Mouse (Mus musculus): Measurements from ENCODE around the gene Klhl29. TPM values are rescaled to one million over a fixed set of nuclear protein-coding genes. Genes with fewer than 3 reads are reported as not detected.

Gene Klhl29
- polyA plus RNA-seq, 1 experiment from 2014 or later, result 9.5 TPM

GRCm38 (mm10) chr12:5243449-5243848, 132.0 kb downstream of the Klhl29 start:
- 84% methylated on average over 4 of the region's 4 CpGs for WGBS
- Histone ChIP-seq H3K9me3 (ENCODE audit: control insufficient read depth, low read length) (no peaks in the 10 kb centered on the region), H3K27me3 (ENCODE audit: control insufficient read depth, insufficient read depth, low read length) (no peaks in the 10 kb centered on the region), H3K27ac (replicated peaks; ENCODE audit: low read depth, low read length) (no peak overlapping the region), H3K4me1 (ENCODE audit: control insufficient read depth, insufficient read depth, low read length) (peaks cover 7% of the 10 kb centered on the region; the same call in 1 of the 2 replicates), H3K36me3 (ENCODE audit: control insufficient read depth, insufficient read depth, low read length) (no peaks in the 10 kb centered on the region), H3K4me2 (ENCODE audit: low read length) (no peak overlapping the region), H3K4me3 (replicated peaks; ENCODE audit: low read depth, low read length) (no peak overlapping the region), H3K9ac (replicated peaks; ENCODE audit: low read length) (no peak overlapping the region)
- ATAC-seq (ENCODE audit: low FRiP score, low TSS enrichment) (no peak), DNase-seq (no peak)

- H3K27ac ChIP-seq (replicated peaks; ENCODE audit: low read depth, low read length), result no peak overlapping the region
- DNase-seq (no peak), ATAC-seq (ENCODE audit: low FRiP score, low TSS enrichment) (no peak)
- peaks cover 7% of the 10 kb centered on the region; the same call in 1 of the 2 replicates for H3K4me1 ChIP-seq (ENCODE audit: control insufficient read depth, insufficient read depth, low read length)
- no peak overlapping the region for H3K4me3 ChIP-seq (replicated peaks; ENCODE audit: low read depth, low read length)
- no peak overlapping the region for H3K9ac ChIP-seq (replicated peaks; ENCODE audit: low read length)
- H3K36me3 ChIP-seq (ENCODE audit: control insufficient read depth, insufficient read depth, low read length), result no peaks in the 10 kb centered on the region
- no peaks in the 10 kb centered on the region for H3K9me3 ChIP-seq (ENCODE audit: control insufficient read depth, low read length)
- no peak overlapping the region for H3K4me2 ChIP-seq (ENCODE audit: low read length)
- H3K27me3 ChIP-seq (ENCODE audit: control insufficient read depth, insufficient read depth, low read length), result no peaks in the 10 kb centered on the region
- 90% methylated on average over 8 of the region's 8 CpGs for WGBS
Measured at GRCm38 (mm10) chr12:5242551-5243330, 132.7 kb downstream of the Klhl29 start.

GRCm38 (mm10) chr12:5239451-5240245, 135.8 kb downstream of the Klhl29 start:
- no peaks in the 10 kb centered on the region for H3K36me3 ChIP-seq (ENCODE audit: control insufficient read depth, insufficient read depth, low read length)
- no peak for ATAC-seq (ENCODE audit: low FRiP score, low TSS enrichment)
- H3K4me3 ChIP-seq (replicated peaks; ENCODE audit: low read depth, low read length), result no peak overlapping the region
- DNase-seq, result peak; percentile 36
- 0 out of 2 replicates have a peak overlapping the region, but pooled peaks have one; percentile 8 for H3K27ac ChIP-seq (replicated peaks; ENCODE audit: low read depth, low read length)
- no peaks in the 10 kb centered on the region for H3K9me3 ChIP-seq (ENCODE audit: control insufficient read depth, low read length)
- WGBS, result 67% methylated on average over 17 of the region's 17 CpGs
- H3K9ac ChIP-seq (replicated peaks; ENCODE audit: low read length), result no peak overlapping the region
- no peaks in the 10 kb centered on the region for H3K27me3 ChIP-seq (ENCODE audit: control insufficient read depth, insufficient read depth, low read length)
- no peak overlapping the region for H3K4me2 ChIP-seq (ENCODE audit: low read length)
- peaks cover 7% of the 10 kb centered on the region; the same call in 1 of the 2 replicates for H3K4me1 ChIP-seq (ENCODE audit: control insufficient read depth, insufficient read depth, low read length)

DNA sequence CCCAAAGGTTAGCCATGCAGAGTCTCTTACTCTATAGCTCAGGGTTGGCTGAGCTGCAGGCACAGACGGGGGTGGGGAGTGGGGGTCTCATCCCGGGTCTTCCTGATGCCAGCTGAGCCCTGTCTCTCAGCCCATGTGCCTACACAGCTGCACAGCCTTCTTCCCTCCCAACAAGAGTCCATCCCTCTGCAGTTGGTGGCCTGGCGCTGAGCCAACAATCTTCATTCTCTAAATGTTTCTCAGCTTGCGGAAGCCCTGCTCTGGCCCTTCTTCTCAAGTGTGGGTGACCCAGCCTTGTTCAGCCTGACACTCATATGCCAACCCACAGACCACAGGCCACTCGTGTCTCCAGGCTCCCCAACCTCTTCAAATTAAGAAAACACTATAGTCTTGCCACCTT, 138.4 kb downstream of the Klhl29 start:
- H3K4me2 ChIP-seq (ENCODE audit: low read length), result no peak overlapping the region
- no peaks in the 10 kb centered on the region for H3K27me3 ChIP-seq (ENCODE audit: control insufficient read depth, insufficient read depth, low read length)
- DNase-seq (peak; percentile 62), ATAC-seq (ENCODE audit: low FRiP score, low TSS enrichment) (0 out of 2 replicates have a peak, but pooled peaks have one; percentile 51)
- H3K4me3 ChIP-seq (replicated peaks; ENCODE audit: low read depth, low read length), result no peak overlapping the region
- H3K27ac ChIP-seq (replicated peaks; ENCODE audit: low read depth, low read length), result no peak overlapping the region
- H3K36me3 ChIP-seq (ENCODE audit: control insufficient read depth, insufficient read depth, low read length), result no peaks in the 10 kb centered on the region
- no peaks in the 10 kb centered on the region for H3K9me3 ChIP-seq (ENCODE audit: control insufficient read depth, low read length)
- H3K4me1 ChIP-seq (ENCODE audit: control insufficient read depth, insufficient read depth, low read length), result peaks cover 14% of the 10 kb centered on the region; the same call in 1 of the 2 replicates
- H3K9ac ChIP-seq (replicated peaks; ENCODE audit: low read length), result no peak overlapping the region
- 62% methylated on average over 5 of the region's 5 CpGs for WGBS

DNA sequence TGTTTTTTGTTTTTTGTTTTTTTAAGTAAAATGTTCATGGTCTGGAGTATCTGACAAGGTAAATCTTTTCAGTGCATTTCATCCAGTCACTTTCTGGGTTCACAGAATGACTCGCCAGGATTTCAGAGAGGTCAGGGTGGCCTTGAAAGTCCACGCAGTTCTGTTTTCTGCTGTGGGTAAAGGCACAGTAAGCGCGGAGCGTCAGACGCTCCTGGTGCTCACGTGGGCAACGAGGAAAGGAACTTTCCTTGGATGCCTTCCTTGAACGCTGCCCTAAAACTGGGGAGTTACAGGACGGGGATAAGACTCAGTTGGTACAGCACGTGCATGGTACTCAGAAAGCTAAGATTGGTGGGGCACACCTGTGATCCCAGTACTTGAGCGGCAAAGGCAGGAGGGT, 139.9 kb downstream of the Klhl29 start:
- 91% methylated on average over 12 of the region's 12 CpGs for WGBS
- no peak overlapping the region for H3K27ac ChIP-seq (replicated peaks; ENCODE audit: low read depth, low read length)
- no peak for DNase-seq

DNA sequence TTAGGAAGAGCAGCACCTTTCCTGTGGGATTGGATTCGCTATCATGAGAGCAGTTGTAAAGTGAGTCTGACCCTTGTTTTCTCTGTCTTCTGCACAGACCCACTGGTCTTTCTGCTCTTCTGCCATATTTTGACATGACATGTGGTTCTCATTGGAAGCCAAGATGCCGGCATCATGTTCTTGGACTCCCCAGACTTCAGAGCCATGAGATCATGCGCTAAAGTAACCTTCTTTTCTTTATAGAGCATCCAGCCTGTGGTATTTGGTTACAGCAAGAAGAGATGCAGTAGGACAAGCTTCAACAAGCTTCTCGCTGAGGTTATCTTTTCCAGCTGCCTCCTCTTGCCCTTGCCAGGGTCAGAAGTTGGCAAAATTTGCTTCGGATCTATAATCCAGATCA, 145.0 kb downstream of the Klhl29 start:
- no peak overlapping the region for H3K9ac ChIP-seq (replicated peaks; ENCODE audit: low read length)
- no peak for ATAC-seq (ENCODE audit: low FRiP score, low TSS enrichment)
- DNase-seq, result no peak
- peaks cover 21% of the 10 kb centered on the region for H3K4me1 ChIP-seq (ENCODE audit: control insufficient read depth, insufficient read depth, low read length)
- 95% methylated on average over 5 of the region's 5 CpGs for WGBS
- no peak overlapping the region for H3K4me3 ChIP-seq (replicated peaks; ENCODE audit: low read depth, low read length)
- no peaks in the 10 kb centered on the region for H3K36me3 ChIP-seq (ENCODE audit: control insufficient read depth, insufficient read depth, low read length)
- H3K27ac ChIP-seq (replicated peaks; ENCODE audit: low read depth, low read length), result no peak overlapping the region
- no peaks in the 10 kb centered on the region for H3K9me3 ChIP-seq (ENCODE audit: control insufficient read depth, low read length)
- H3K4me2 ChIP-seq (ENCODE audit: low read length), result no peak overlapping the region
- H3K27me3 ChIP-seq (ENCODE audit: control insufficient read depth, insufficient read depth, low read length), result no peaks in the 10 kb centered on the region

More for the DNA sequence above, 139.9 kb downstream of the Klhl29 start:
- H3K9me3 ChIP-seq (ENCODE audit: control insufficient read depth, low read length), result no peaks in the 10 kb centered on the region
- no peak overlapping the region for H3K4me2 ChIP-seq (ENCODE audit: low read length)
- H3K36me3 ChIP-seq (ENCODE audit: control insufficient read depth, insufficient read depth, low read length), result no peaks in the 10 kb centered on the region
- peaks cover 14% of the 10 kb centered on the region; the same call in 1 of the 2 replicates for H3K4me1 ChIP-seq (ENCODE audit: control insufficient read depth, insufficient read depth, low read length)
- H3K27me3 ChIP-seq (ENCODE audit: control insufficient read depth, insufficient read depth, low read length), result no peaks in the 10 kb centered on the region
- H3K4me3 ChIP-seq (replicated peaks; ENCODE audit: low read depth, low read length), result no peak overlapping the region
- no peak for ATAC-seq (ENCODE audit: low FRiP score, low TSS enrichment)
- no peak overlapping the region for H3K9ac ChIP-seq (replicated peaks; ENCODE audit: low read length)

GRCm38 (mm10) chr12:5226676-5227654, 148.5 kb downstream of the Klhl29 start:
- Histone ChIP-seq H3K27ac (replicated peaks; ENCODE audit: low read depth, low read length) (peak overlapping the region; percentile 64; the same call in 1 of the 2 replicates), H3K4me2 (ENCODE audit: low read length) (no peak overlapping the region), H3K36me3 (ENCODE audit: control insufficient read depth, insufficient read depth, low read length) (no peaks in the 10 kb centered on the region), H3K27me3 (ENCODE audit: control insufficient read depth, insufficient read depth, low read length) (no peaks in the 10 kb centered on the region), H3K9ac (replicated peaks; ENCODE audit: low read length) (no peak overlapping the region; the same call in 1 of the 2 replicates), H3K9me3 (ENCODE audit: control insufficient read depth, low read length) (no peaks in the 10 kb centered on the region), H3K4me1 (ENCODE audit: control insufficient read depth, insufficient read depth, low read length) (peaks cover 14% of the 10 kb centered on the region), H3K4me3 (replicated peaks; ENCODE audit: low read depth, low read length) (no peak overlapping the region)
- no peak for ATAC-seq (ENCODE audit: low FRiP score, low TSS enrichment)
- DNase-seq, result peak; percentile 48
- WGBS, result 28% methylated on average over 14 of the region's 14 CpGs

DNA sequence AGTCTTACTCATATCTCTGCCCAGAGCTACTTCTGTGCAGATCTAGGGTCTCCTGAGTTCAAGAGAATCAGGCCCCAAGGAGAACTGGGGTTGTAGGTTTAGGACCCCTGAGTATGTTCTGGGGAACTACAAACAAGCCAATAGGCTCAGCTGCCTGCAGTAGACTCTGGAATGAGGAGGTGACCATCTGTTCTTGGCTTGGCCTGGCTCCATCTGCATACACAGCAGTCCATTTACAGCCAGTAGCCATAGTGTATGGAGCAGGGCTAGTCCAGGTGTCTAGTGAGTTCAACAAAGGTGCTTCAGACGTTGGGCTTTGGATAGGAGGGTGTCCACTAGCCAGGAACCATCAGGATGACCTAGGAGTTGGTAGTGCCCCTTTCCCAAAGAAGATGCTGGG, 151.9 kb downstream of the Klhl29 start:
- no peak overlapping the region for H3K9ac ChIP-seq (replicated peaks; ENCODE audit: low read length)
- peaks cover 25% of the 10 kb centered on the region for H3K4me1 ChIP-seq (ENCODE audit: control insufficient read depth, insufficient read depth, low read length)

More for the DNA sequence above, 151.9 kb downstream of the Klhl29 start:
- Histone ChIP-seq H3K9me3 (ENCODE audit: control insufficient read depth, low read length) (no peaks in the 10 kb centered on the region), H3K4me3 (replicated peaks; ENCODE audit: low read depth, low read length) (no peak overlapping the region), H3K27ac (replicated peaks; ENCODE audit: low read depth, low read length) (no peak overlapping the region), H3K36me3 (ENCODE audit: control insufficient read depth, insufficient read depth, low read length) (no peaks in the 10 kb centered on the region), H3K27me3 (ENCODE audit: control insufficient read depth, insufficient read depth, low read length) (no peaks in the 10 kb centered on the region), H3K4me2 (ENCODE audit: low read length) (no peak overlapping the region)
- DNase-seq (no peak), ATAC-seq (ENCODE audit: low FRiP score, low TSS enrichment) (no peak)
- 59% methylated on average over 1 of the region's 1 CpGs for WGBS

Measured in midbrain, embryonic 14.5 days (tissue).